16 mouse cellular contexts compared by ENCODE assay signal in the genomic region with DNA sequence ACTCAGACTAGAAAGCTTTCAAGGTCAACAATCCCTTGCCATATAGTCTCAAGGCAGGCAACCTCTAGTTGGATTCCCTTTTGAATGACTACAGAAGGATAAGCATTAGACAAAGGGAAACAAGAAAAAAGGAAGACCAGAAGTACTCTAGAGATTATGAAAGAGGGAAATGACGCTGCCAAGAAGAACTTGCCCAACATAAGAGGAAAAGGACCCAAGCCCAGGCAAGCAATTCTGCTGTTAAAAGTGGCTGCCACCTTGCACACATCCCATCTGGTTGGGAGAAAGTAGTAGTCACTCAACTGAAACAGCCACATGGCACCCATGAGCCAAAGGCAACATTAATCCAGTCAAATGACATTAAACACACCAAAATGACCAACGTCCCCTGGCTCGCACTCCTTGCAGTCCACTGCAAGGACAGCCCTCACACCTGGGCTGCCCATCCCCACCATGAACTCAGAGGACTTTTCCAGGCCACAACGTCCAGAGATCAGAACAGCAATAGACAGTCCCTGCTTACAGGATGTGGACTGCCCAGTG. TPM values are rescaled to one million over a fixed set of nuclear protein-coding genes. Genes with fewer than 3 reads are reported as not detected.
DNase-seq lines count a peak whose midpoint lies in the region; TF ChIP-seq lines count a peak whose summit lies in the region.
"Had no signal": no experiment of that assay in that cellular context is flagged by ENCODE, and none has a peak within 500 bp of the region (broad histone marks: within the 10 kb centered on the region; RNA-seq: fewer than 3 reads in every experiment).

No protein-coding gene starts in this region.

- no peak for TF ChIP-seq POLR2A in kidney, adult 2 months (IDR thresholded peaks at IDR 0.05; ENCODE audit: low read depth, low read length)

- no peak overlapping the region for H3K4me3 ChIP-seq in kidney, adult 2 months (ENCODE audit: insufficient read depth, low read depth, low read length)
- H3K4me3 ChIP-seq in megakaryocyte, embryonic 14.5 days (replicated peaks) = peak overlapping the region; percentile 82
- H3K4me3 ChIP-seq: forebrain, embryonic 10.5 days; neural tube, embryonic 13.5 days had no signal

- TF ChIP-seq CTCF in kidney, adult 2 months (conservative IDR thresholded peaks at IDR 0.05; ENCODE audit: insufficient read depth, insufficient read length, low read depth, low read length) = no peak

- peak; percentile 92 for DNase-seq in heart, adult 11 months
- no peak for DNase-seq in heart, postnatal 4 days
- peak; percentile 65 for DNase-seq in kidney, adult 2 months
- DNase-seq in kidney, postnatal 14 days = no peak
- DNase-seq in adipocyte (ENCODE audit: low spot score) = peak; percentile 48
- no peak for DNase-seq in cerebellum, postnatal 25 days
- DNase-seq in T-cell, adult 2 months (ENCODE audit: low spot score) = no peak
- DNase-seq: cerebellum, adult 11-12 months; gastrocnemius, postnatal 25 days; right cerebral cortex, postnatal 4 days; thymus, adult 18-20 months had no signal

- H3K4me1 ChIP-seq in kidney, adult 2 months (ENCODE audit: control insufficient read depth, insufficient read depth, low read length) = peaks cover 46% of the 10 kb centered on the region
- H3K4me1 ChIP-seq in megakaryocyte, embryonic 14.5 days = peaks cover 90% of the 10 kb centered on the region

- WGBS in kidney, adult 2 months = 44% methylated on average over 4 of the region's 4 CpGs

- no peaks in the 10 kb centered on the region for H3K9me3 ChIP-seq in megakaryocyte, embryonic 14.5 days
- H3K9me3 ChIP-seq: forebrain, embryonic 10.5 days; neural tube, embryonic 13.5 days had no signal

- no peaks in the 10 kb centered on the region for H3K27me3 ChIP-seq in kidney, adult 2 months (replicated peaks; ENCODE audit: control insufficient read depth, insufficient read depth, low read length)
- H3K27me3 ChIP-seq in megakaryocyte, embryonic 14.5 days (replicated peaks) = no peaks in the 10 kb centered on the region
- H3K27me3 ChIP-seq: CH12.LX; neural tube, embryonic 13.5 days had no signal

- H3K27ac ChIP-seq in kidney, adult 2 months (ENCODE audit: insufficient read depth, low read depth, low read length) = peak overlapping the region; percentile 60
- H3K27ac ChIP-seq: forebrain, embryonic 10.5 days; liver, embryonic 14.5 days; neural tube, embryonic 13.5 days had no signal

- H3K36me3 ChIP-seq in kidney, adult 2 months (ENCODE audit: control insufficient read depth, insufficient read depth, low read length) = no peaks in the 10 kb centered on the region
- peaks cover 43% of the 10 kb centered on the region for H3K36me3 ChIP-seq in megakaryocyte, embryonic 14.5 days (replicated peaks; ENCODE audit: low read length)
- H3K36me3 ChIP-seq: forebrain, embryonic 10.5 days; neural tube, embryonic 13.5 days had no signal

RNA-seq across cellular contexts. Expression of gene Pacsin2, which starts 21.8 kb away (rescaled TPM):
- 100 to 1,000 TPM; 136 to 147 TPM for total RNA-seq in heart, postnatal 4 days (2021)
- polyA plus RNA-seq in kidney, adult 2 months (2012; rRNA removed) = 116 and 126 TPM in 2 replicates
- polyA plus RNA-seq in megakaryocyte, embryonic 14.5 days (2012; ENCODE audit: insufficient read depth, low replicate concordance) = 39.9 and 82.1 TPM in 2 replicates

Comparison
In these comparisons a context has a peak if more than half of its experiments do, and no peak if none do; other contexts are left out.
1. DNase-seq: peak in heart, adult 11 months (single experiment), kidney, adult 2 months (single experiment) and adipocyte (single experiment); none in heart, postnatal 4 days (single experiment), kidney, postnatal 14 days (single experiment), cerebellum, postnatal 25 days (0 of 2) and T-cell, adult 2 months (single experiment).